Mouse (Mus musculus) heart, postnatal 4 days (tissue): ENCODE results near the gene Golga2. TPM values are rescaled to one million over a fixed set of nuclear protein-coding genes. Genes with fewer than 3 reads are reported as not detected.

Experiments used
- DNase-seq: peaks from one replicate; pipeline ENCODE4 v3.0.0; 2021
- total RNA-seq, 2 experiments: library from RNA; stranded (reverse); gene quantifications; 2 replicates each; pipeline ENCODE4 v1.2.3; 2021

The Golga2 gene
- total RNA-seq, 2 experiments from 2014 or later, result 75.1 to 78.1 TPM

DNA sequence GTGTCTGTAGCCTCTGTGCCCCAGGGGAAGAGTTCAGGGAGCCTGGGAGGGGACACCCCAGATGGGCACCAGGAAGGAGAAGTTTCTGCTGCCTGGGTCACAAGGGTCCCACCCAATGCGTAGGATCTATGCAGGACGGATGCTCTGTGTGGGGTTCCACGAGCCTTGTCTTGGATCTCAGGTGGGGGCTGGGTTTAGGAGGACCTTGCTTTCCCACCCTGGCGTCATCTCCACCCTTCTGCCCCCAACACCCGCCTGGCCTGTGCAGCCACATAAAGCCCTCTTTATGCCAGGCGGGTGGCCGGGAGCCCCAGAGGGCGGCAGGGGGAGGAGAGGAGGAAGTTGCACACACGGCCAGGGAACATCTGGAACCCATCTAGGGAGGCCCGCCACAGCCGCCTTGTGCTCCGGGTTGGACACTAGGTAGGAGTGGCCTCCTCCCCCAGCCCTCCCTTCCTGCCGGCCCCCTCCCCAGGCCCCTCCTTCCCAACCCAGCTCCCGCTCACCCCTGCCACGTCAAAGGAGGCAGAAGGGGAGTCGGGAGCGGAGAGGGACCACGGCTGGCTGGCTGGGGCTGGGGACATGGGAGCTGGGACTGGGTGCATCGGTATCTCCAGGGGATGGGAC, 30.7 kb downstream of the Golga2 start:
- DNase-seq, result peak; percentile 79

DNA sequence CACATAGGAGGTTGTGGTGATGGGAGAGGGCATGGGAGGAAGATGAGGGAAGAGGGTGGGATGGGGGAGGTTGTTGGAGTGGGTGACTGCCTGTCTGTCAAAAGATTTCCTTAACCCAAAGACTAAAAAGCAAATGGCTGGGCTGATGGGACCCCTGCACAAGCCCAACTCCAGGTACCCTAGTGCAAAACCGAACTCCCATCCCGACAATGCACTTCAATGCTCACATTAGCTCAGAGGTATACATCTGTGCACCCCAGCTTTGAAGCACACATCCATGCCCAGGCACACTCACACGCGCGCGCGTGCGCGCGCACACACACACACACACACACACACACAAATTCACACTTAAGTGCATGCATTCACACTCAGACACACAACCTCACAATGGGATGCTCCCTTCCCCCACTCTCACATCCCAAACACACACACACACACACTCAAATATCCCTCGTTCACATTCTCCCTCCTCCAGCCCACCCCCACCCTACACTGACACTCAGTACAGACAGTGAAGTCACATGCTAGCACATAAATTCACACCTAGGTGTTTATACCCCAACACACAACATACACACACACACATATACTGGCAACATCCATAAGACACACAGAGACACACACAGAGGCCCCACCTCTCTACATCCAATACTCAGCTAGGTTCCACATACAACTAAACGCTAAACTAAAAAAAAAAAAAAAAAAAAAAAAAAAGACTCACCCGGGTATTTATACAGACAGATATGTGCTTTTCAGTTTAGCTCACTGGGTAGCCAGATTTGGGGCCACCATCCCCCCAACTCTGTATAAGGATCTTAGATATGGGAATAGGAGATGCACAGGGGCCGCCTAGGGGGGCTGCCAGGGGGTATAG, 31.8 kb downstream of the Golga2 start:
- no peak for DNase-seq

DNA sequence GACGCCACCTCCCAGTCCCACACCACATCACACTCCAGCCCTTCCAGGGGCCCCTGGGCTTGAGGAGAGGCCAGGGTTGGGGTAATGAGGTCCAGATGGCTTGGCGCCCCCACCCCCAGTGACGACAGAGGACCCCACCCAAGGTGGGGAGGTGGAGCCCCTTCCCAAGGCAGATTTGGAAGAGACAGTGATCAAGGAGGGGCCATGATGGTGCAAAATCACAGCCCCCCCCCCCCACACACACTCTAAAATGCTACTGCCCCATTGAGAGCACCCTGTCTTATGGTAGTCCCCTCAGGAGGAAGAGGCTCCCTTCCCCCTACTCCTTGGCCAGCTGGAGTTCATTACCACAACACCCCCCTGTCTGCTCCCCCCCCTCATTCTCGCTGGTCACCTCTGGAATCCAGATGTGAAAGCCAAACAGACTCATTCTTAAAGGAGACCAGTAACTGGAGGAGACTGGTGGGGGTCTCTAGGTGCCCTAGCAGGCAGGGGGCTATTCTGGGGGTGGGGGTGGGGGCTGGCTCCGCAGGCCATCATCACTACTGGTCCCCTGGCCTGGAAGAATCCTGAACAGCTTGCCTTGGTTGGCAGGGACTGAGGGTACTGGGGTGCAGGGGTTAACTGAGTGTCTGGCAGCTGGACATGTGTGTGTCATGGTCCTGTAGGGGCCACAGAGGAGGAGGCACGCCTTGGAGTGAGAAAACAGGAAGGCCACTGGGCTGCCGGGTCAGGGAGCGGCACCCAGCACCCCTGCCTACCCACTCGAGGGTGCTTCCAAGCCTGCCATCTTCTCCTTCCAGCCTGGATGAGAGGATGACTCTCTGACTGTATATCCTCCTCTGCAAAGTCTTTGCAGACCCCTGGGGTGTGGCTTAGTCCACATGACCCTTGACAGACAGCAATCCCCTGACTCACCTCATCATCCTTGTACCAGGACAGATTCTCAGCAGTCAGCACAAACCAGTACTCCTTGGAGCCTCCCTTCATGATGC, 32.7 kb downstream of the Golga2 start:
- peak; percentile 61 for DNase-seq

DNA sequence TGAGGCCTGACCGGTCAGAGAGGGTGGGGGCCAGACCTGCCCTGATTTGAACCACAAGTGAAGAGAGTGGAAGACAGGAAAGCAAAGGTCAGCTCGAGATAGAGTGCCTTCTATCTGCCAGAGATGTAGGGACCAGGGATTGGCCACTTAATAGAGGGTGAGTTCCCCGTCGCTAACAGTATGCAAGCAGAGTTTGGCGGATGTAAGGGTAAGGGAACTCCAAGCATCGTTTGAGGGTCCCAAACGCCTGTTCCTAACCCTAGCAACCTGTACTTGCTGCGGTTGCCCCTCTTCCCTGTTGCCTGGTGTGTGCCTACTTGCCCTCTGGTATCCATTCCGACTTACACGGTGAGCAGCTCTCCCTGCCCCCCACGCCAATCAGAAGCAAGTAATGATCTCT, 33.5 kb downstream of the Golga2 start:
- DNase-seq, result no peak

DNA sequence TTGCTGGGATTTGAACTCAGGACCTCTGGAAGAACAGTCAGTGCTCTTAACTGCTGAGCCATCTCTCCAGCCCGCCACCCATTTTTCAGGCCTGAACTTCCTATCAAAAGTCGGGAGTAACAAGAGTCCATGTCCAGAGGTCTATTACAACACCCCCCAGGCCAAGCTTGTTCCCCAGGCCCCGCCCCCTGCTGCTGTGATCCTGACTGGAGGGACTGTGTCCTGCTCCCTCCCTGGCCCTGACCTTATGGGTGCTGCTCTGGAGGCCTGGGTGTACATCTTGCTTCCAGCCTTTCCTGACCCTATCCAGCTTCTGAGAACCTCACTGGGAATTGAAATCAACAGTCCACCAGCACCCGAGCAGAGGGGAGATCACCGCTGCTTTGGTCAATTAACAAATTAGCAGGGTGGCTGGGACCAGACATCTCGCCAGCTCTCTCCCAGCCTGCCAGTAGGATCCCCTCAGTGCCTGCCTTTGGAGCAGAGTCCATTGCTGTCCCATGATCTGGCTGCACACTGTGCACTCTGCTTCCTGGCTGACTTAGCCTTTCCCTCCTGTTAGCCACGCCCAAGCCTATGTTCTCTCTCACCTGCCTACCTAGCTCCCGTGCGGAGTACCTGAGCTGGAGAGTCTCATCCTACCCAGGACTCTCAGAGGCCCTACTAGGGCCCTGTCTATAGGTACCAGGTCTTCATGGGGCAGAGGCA, 34.6 kb downstream of the Golga2 start:
- DNase-seq, result no peak

DNA sequence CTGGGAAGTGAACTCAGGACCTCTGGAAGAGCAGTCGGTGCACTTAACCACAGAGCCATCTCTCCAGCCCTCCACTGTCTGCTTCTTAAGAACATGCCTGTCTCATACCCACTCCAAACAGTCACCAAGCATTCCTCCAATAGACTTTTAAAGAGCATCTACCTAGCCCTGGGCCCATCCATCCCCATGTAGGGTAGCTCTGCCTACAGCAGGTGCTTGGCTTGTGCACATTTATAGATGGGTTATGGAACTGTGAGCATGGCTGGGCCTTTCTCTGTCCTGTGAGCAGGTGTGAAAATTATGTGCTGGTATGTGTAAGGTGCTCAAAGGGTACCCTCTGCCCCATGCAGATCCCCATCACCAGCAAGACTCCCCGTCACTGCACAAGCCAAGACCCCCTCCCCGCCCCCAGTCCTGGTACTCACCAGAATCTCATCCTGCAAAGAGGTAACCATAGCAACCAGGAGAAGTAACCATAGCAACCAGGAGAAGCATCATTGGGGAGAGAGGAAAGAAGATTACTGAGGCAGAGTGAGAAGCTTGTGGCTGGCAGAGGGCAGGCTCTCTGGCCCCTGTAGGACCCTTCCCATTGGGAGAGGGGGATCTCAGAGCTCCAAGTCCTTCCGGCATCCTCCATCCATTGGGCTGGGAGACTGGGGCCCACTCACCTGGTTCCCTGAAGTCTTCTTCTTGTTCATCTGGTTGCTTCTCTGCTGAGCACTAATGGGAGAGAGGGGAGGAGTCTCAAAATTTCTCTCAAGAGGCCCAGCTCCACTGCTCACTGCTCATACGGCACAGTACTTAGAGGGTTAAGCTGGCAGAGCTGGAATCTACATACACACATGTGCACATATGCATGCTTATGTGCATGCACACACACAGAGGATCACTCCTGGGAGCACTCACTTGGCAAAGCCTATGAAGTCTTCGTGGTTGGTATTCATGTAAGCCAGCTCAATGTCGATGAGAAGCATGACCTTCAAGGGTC, 35.9 kb downstream of the Golga2 start:
- DNase-seq, result no peak

DNA sequence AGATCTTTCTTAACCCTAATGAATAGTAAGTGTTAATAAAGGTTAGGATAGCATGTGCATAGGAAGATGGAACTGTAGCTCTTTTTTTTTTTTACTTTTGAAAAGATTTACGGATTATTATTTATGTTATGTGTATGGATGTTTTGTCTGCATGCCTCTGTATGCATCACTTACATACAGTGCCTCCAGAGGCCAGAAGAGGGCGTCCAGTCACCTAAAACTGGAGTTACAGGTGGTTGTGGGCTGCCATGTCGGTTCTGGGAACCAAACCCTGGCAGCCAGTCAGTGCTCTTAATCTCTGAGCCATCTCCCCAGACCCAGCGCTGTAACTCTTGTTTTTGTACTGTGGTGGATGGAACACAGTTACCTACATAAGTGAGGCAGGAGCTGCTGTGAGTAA, 37.1 kb downstream of the Golga2 start:
- no peak for DNase-seq

DNA sequence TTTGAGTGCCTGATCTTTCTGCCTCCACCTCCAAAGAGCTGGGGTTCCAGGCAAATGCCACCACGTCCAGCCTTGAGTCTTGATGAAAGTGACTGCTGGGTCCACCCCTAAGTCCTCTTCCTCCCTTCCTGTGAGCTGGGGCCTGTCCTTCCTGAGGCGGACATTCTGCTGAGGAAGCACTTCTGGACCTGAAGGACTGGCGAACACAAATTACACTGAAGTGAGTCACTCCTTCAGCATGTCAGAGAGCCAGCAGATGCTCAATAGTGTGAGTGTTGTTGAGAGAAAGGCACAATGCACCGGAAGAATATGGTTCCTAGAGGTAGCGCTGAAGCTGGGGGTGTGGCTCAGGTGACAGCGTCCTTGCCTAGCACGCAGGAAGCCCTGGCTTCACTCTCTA, 38.2 kb downstream of the Golga2 start:
- no peak for DNase-seq

DNA sequence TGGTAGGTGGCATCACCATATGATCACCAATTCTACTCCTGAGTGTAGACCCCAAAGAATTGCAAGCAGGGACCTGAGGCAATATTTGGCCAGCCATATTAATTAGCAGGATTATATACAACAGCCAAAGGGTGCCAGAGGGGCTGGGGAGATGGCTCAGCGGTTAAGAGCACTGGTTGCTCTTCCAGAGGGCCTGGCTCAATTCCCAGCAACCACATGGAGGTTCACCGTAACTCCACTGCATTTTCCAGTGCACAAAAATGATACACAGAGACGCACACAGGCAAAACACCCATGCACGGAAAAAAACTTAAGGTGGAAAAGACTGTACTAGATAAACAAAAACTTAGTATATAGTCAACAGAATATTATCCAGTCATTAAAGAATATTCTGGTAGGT, 40.0 kb downstream of the Golga2 start:
- no peak for DNase-seq

DNA sequence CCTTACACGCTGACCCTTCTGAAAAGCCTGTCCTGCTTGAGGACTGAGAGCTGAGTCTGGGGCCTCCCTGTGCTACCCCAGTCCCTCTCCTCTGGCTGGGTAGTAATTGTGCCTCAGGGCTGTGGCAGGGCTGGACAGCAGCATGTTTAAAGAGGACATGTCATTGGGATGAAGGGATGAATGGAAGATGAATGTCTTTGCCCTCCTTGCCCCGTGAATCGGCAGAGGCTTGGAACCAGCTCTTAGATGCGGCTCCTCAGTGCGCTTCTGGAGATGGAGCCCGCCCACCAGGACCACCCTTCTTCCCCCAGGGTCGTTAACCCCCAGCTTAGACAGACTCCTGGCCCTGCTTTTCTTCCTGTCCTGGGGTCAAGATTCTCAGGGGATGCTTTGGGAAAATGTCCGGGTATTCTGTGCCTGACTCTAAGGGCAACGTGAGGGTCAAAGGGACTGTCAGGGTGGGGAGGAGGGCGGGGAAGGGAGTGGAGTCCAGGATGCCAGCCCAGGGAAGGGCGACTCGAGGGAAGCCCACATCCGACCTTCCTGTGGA, 41.8 kb downstream of the Golga2 start:
- no peak for DNase-seq

DNA sequence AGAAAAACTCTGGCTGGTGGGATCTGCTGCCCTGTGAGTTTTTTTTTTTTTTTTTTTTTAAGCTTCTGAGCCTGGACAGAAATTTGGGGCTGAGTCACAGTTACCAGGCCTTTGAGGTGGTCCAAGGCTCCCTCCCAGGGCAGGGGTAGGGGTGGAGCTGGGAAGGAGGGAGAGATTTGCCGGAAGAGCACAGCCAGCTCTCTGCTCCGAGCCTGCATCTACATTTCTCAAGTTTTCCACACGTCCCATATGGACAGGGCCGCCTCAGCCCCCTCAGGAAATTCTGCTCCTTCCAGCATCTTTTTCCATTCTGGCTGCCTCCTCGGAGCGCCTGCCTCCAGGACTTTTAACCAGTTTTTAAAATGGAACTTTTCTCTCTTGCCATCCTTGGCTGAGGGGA, 42.3 kb downstream of the Golga2 start:
- DNase-seq, result no peak

DNA sequence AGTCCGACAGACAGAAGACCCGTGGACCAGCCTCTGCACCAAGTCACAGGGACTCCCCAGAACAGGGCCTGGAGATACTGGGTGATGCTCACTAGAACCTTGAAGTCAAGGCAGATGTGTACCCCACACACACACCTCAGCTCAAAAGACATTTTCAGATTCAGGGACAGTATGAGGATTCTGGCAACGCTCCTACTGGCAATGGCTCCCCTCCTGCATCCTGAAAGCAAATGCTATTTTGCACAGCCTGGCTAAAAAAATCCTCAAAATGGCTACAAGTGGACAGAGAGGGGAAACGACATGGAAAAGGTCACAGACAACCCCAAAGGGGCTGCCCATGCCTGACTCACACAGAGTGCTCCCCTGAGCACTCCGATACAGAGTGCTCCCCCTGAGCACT, 45.0 kb downstream of the Golga2 start:
- no peak for DNase-seq

DNA sequence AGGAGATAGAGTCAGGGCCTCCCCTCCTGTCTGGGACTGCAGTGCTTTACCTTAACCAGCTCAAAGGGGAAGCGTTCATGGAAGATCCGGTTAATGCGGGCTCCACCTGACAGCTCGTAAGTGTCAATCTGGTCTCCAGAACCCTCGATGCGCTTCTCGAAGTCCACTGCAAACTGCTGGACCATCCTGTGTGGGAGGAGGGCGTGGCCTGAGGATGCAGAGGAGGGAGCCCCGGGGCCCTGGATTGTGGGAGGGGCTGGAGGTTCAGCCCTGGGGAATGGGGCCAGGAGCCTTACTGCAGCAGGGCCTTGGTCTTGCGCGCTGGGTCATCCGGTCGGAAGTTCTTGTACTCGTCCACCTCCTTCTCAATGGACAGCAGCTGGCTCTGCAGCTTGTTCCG, 48.7 kb downstream of the Golga2 start:
- peak; percentile 30 for DNase-seq

DNA sequence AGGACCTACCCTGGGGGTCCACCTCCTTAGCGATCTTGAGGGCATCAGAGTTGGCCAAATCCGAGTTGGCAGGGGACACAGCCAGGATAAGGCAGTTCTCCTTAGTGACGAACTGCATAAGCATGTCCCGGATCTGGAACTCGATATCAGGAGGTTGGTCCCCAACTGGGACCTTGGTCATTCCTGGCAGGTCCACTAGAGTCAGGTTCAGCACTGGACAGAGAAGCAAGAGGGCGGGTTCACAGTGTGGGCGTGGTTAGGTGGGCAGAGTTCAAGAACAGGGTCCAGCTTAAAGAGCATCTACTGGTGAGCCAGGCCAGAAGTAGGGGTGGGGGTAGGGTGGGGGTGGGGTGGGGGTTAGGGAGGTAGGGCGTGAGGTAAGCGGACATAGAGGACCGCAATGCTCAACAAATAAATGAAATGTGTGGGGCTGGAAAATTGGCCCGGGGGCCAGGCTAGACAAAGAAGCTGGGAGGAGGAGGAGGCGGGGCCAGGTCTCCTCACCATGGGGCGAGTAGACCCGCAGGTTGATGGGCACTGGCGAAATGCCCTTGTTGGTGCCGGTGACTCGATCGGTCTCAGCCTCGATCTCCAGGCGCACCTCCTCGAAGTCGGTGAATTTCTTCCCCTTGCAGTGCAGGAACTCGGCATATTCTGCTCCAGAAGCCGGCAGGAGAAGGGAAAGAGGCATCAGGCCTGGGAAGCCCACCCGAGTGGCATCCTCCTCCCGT, 52.9 kb downstream of the Golga2 start:
- no peak for DNase-seq

DNA sequence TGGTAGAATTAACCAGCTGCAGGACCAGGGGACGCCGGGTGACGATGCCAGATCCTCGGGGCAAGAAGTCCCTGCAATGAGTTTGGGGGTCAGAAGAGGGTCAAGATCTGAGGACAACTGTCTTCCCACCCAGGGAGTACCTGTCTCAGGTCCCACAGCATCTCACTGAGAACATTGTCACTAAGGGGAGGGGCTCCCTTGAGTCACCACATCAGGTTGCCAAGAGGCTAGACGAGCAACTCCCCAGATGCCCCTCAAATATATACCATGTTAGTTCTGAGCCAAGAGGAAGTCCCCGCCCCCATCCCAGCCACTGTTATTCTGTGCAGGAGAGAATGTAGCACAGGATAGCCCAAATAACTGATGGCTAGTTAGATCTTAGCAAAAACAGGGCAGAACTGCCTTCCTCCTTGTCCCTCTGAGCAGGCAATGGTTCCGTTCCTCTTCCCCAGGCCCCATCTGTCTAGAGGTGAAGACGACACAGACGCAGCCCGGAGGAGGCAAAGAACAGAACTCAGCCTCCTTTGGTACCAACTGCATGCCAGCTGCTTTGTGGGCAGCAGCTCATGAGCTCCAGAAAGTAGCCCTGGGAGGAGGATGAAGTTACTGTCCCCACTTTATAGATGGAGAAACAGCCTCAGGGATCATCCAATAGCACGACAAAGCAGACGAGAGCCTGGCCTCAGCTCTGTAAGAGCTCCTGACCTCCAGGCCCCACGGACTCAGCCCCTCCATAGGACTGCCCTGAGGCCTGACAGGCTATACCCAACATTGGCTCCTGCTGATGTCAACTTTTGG, 53.9 kb downstream of the Golga2 start:
- DNase-seq, result no peak

DNA sequence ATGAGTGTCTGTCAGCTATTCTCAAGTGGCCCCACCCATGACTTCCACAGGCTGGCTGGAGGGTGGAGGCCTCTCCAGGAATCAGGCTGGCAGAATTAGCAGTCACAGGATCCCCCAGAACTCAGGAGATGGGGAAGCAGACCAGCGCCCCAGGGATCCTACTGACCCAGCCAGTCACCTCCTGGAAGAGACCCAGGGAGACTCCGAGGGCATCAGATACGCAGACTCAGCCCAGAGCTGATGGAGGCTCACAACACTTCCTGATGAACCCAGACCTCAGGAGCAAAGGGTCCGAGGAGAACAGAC, 54.4 kb downstream of the Golga2 start:
- DNase-seq, result no peak

DNA sequence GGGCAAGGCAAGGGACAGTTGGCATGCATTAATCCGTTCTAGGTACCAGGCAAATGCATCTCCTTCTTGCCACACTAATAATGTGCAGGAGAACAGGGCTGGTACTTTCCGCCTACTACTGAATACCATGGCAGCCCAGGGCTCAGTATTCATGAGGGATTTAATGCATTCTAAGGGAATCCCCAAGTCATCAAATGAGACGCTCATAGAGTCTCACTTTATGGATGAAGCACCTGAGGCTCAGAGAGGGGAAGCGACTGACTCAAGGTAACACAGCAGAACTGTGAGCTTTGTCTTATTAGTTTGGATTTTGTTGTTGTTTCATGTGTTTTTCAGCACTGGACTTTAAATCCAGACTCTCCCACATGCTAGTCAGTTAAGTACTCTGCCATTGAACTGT, 54.9 kb downstream of the Golga2 start:
- DNase-seq, result no peak

DNA sequence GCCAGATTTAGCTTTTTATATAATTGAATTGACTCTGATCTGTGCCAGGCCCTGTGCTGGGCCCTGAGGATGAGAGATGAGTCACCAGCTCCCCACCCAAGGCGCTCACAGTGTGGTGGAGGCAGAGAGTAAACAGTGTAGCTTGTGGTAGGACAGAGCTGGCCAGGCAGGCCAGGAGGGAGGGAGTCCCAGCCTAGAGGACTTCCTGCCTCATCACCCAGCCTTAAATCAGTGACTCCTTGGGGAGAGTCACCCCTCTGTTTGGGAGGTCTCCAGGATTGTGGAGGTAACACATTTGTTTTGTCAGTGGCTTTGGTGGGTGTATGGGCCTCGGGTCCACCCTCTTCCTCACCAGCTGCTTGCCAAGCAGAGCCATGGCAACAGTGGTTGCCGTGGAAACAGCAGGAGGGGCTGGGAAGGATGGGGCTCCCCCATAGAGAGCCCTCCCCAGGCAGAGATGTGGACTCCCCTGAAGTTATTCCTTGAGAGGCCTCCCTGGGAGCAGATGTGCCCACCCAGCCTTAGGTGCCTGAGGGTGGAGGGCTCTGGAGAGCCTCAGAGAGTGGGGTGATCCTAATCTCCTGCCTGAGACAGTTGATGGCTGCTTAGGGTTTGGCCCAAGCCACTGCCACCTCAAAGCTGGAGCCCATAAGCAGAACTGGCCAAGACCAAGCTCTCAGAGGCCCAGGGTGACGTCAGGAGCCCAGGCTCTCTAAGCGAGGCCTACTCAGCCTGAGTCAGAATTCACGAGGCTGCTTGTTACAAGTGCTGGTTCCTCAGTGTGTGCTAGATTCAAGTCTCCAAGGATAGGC, 55.6 kb downstream of the Golga2 start:
- no peak for DNase-seq

DNA sequence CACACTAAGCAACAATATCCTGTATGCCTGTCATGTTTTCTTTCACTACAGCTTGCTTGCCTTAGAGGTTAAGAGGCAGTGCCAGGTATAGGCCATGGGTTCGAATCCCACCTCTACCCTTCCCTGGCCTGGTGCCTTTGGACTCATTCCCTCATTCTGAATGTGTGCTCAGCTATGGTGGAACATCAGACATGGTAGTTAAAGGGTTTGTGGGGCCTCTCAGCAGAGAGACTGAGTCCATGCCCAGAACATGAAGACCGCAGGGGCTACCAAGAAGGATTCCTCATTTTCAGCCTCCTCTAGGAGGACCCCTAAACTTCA, 56.1 kb downstream of the Golga2 start:
- DNase-seq, result no peak
